Mouse (Mus musculus) natural killer cell, adult 2 months (primary cell): ENCODE results near the gene Btc.

Experiments
- DNase-seq, 2 experiments: peaks; one replicate each; pipeline ENCODE4 v3.0.0; 2022; ENCODE audit warnings: low spot score in 2 of 2

Gene Btc

DNA sequence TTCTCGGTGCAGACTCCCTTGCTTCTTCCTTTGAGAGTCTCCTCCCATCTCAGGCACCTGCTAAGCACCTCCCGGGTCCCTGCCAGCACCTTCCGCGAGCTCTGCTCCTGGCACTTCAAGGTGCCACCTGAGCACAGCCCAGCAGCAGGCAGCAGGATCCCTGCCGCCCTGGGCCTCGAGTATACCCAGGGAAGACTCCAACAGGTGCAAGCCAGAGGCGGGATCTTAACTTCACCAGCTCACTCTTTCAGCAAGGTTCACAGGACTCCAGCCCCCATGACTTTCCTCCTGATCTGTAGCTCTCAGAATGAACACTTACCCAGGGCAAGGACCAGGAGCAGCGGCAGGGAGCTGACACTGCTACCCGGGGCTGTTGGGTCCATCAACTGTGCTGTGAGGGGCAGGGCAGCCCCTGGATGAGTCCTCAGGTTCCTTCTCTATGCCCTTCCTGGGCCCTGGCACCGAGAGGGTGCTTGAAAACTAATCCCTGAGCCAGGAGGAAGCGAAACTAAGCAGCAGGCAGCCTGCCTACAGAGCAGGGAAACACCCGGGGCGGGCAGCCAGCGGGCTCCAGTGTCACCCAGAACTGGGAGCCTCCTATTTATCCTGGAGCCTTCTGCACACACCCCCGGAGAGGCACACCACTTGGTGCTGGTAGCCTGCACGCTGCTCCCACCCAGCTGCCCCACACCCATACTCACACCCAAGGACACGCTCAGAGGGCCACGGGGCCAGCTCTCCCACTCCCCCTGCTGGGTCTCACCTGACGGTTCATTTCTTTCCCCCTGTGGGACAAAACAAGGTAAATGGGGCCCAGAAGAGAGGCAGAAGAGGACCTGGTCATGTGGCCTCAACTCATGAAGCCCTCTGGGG, at the start of gene Btc:
Gene Btc (minus strand): TSS at position 656 of the 873 bp plus-strand sequence.
- DNase-seq = peak; percentile 28 to 48

DNA sequence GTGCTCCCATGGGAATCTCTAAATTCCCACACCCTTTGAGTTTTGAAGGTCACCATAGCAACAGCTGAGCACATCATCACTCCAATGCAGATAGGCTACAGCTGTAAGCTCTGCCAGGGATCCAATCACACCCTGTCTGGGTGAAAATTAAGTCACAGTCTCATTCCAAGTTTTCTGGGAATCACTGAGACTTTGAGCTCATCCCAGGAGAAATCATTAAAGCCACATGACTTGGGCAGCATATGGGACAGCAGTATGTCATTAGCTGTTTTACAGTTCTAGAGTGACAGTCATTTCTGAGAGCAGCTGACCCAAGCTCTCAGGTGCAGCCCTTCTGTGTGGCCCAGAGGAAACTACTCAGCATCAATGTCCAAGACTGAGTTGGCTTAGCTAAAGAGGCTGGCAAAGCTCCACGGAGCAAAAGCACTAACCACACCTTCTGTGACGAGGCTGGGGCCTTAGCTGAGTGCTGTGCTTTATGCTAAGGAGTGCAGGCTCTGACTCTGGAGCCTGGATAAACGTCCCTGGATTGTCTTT, 42.3 kb upstream of the Btc start:
- DNase-seq = no peak

DNA sequence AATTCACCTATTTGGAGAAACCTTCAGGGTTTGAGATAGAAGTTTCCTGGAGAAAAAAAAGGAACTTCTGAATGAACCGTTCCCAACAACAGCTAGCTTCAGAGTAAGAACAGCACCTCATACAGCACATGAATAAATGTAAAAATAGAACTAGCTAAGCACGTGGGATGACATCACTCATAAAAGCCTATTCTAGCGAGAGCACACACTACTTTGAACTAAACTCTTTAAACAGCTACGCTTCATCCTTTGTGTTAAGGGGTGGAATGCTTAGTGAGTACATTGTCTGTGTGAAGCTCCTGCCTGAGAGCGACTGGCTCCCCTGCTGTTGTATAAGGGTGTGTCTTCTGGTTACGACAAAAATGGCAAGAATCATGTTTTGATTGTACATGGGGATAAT, 33.8 kb upstream of the Btc start:
- DNase-seq = no peak

DNA sequence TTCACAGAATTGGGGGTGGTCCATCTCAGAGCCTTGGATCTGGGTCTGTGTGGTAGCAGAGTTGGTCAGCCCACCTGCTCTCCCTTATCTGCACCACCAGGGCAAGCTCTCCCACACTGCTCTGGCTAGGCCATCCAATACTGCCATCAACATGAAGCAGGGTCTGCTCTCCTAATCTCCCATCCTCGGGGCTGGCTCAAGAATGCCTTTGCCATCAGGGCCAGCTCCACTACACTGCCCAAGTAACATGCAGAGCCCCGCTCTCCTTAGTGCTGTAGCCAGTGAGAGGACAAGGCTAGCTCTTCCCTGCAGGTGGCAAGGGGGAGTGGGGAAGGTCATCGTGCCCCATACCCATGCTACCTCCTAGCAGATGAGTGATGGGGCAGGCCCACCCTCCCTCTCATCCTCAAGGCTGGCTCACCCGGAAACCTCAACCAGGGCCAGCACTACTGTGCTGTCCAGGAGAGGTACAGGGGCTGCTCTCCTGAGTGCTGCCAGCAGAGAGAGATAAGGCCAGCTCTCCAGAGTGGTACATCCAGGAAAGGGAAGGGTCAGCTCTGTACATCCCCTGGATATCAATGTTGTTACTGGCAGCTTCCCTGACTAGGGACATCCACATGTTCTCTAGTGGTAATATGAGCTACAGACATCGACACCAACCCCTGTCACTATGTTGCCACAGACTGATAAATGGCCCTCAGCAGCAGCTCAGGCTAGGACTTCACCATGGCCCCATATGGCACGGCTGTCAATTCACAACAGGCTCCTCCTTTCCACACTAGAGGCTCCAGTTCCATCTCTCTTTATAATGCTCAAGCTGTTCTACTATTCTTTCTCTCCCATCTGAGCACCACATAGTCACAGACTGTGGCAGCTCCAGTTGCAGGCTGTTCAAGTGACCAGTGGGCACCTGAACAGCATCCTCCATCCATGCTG, 32.2 kb upstream of the Btc start:
- DNase-seq = no peak

DNA sequence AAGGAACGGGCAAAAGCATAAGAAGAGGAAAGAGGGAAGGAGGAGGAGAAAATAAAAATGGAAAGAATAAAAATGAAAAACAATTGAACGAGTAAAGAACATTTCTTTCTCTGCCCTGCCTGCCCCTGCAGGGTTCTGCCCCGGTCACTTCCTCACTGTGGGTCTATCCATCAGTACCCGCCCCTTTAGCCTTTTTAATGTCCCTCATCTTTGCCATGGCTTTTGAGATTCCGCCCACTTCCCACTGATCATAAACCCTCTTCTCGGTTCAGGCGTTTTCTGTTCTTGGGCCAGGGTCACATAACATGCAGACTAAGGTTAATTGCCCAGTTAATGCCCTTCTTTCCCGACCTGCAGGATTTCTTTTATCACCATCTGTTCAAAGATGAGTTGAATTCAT, 25.8 kb upstream of the Btc start:
- no peak for DNase-seq

DNA sequence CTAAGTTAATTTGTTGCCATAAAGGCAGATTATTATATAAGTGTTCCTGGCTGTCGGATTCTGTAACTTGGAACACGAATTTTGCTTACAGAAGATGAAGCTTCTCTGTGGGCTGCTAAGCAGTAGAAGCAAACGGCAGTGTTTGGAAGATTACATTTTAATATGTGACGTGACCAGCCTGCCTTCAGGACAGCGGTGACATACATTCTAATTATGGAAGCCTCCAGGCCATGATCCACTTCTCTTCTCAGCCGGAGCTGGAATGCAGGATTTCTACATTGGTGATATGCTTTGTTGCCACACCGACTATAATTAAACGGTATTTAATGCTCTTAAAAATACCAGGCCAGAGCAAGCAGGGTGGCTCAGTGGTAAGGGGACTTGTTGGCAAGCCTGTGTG, 11.0 kb upstream of the Btc start:
- DNase-seq = no peak

DNA sequence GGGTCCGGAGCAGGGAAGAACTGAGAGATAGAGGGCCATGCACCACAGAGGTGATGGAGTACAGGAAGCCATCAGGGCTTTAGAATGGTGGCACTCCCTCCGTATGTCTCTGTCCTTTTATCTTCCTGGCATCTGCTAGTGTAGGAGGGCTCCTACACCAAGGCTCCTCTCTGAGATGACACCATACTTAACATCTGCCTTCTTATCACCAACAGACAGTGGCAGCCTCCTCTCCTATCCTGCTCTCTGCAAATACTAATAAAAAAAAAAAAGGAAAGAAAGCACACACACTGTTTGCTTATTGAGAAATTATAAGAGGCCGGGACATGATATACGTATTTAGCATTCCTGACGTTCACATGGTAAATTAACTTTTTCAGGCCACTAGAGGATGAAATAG, 1.5 kb upstream of the Btc start:
- DNase-seq = no peak

DNA sequence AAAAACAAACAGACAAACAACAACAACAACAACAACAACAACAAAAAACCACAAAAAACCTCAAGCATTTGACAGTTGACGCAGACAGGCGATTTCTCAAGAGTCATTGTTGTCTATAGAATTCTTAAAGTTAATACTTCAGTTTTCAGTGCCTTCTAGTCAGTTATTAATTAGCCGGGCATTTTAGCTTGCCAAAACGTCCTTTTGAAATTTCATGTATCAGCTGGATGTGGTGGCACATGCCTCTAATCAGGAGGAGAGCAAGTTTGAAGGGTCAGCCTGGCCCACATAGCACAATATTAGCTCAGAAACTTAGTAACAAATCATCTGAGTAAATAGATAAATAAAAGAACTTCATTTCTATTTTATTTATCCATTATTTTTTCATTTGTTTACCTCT, 487 bp upstream of the Btc start:
- no peak for DNase-seq

DNA sequence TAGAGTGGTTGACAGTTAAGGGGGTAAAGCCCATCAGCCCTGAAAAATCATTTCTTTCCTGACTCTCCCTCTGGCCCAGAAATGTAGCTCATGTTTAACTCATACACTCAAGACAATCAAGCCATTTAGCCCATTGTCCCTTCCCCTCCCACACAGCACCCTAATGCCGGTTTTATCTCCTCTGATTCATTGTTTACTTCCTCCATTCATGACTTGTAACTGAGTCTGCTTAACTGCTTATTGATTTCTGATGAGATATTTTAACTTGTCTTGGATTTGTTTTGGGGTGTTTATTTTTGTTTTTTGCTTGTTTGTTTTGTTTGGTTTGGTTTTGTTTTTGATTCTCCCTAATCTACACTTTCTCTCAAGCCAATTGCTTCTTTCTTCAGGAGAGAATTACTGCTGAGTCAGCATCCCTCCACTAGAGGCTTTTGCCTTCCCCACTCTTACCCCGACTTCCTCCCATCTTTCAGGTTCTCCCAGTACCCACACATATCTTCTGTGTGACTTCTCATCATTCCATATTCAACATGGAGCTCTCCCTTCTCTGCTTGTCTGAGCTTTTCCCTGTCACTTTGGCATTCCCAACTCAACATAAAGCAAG, 2.2 kb downstream of the Btc start:
- DNase-seq = no peak

DNA sequence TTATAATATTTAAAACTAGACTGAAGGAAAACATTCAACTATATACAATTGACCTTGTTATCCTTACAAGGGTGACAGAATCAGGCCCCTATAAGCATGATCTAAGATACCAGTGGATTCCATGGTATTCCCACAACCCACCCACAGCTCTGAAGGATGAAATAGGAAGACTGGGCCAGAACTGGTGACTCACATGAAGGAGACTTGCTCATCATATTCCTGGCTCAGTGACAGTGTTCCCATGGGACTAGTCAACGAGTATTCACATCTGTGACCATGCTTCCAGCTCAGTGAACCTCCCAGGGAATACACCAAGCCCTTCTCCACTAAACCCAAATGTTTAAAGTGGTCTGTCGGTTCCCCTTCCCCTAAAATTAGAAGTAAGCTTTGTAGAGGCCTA, 27.3 kb downstream of the Btc start:
- no peak for DNase-seq

DNA sequence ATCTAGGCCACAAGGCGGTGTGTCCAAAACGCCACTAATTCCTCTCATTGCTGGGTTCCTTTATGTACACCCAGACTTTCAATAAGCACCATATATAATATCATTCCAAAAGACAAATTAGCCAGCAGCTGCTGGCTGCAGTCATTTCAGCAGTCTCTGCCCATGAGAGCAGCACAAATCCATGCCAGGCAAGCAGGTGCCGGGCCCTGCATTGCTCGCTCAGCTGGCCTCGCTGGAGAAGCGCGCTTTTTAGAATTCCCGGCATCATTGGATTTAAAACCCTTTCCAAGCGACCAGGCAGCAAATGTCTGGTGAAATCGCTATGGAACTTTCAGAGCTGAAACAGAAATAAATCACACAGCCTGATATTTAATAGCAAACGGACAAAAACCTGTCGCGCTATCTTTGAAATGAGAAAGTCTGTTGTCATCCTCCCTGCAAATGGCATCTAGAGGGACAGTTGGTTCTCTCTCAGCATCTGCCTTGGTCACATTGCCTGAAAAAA, 34.7 kb downstream of the Btc start:
- DNase-seq = no peak

DNA sequence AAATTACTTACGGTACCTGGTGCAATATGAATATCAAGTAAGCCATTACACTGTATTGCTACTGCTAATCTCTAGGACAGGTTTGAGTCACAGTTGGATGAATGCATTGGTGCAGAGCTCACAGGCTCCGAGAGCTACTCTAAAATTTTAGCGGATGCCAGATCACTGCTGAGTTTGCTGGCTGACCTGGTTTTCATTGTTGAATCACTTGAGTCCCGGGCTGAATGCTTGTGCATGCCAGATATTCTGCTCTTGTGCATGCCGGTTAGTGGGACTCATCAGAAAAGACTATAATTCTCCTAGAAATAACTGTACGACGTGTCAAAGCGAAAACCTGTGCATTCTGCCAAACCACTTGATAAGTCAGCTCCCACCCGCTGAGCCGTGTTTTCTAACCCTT, 35.9 kb downstream of the Btc start:
- DNase-seq = no peak

DNA sequence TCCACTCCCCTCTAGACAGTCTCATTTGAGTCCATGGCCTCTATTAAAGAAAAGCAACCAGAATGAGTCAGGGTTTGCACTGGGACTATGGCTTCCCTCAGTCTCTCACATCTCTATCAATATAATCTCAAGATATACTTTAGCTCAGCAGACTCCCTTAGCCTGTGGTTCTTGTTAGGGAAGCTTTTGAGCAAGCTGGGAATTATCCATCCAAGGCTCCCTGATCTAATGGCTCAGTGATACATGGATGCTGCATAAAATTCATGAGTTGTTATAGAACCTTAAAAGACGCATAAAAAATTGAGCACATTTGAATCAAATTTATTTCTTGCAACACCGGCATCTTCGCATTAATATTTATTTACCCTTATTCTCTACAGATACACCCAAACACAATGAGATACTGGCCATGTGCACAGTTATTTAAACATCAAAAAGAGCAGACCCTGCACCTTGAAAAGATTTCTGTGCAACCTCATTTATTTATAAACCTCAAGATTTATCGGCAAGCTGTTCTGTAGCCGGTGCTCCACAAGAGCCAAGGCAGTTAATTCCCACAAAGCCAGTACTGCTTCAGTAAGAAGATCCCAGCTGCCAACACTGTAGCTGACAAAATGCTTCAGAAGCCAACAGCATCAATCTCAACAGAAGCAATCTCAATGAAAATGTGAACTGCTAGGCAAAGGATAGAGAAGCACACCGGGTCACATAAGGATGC, 39.4 kb downstream of the Btc start:
- DNase-seq = no peak

DNA sequence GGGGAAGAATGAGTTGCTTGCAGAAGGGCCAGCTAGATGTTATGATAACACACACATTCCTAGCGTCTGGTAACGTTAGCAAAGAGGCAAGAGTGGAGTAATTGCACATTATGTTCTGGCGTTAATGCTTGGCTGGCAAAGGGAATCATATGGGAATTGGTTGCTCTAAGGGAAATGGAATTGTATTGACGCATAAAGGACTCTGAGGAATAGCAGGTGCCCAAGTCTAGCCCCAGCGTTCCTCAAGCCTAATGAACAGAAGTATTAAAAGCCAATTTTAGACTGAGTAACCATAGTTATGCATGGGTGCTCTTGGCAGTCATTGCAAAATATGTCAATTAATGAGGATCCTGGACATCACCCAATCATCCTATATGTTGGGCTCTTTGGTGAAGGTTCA, 50.1 kb downstream of the Btc start:
- DNase-seq = no peak

DNA sequence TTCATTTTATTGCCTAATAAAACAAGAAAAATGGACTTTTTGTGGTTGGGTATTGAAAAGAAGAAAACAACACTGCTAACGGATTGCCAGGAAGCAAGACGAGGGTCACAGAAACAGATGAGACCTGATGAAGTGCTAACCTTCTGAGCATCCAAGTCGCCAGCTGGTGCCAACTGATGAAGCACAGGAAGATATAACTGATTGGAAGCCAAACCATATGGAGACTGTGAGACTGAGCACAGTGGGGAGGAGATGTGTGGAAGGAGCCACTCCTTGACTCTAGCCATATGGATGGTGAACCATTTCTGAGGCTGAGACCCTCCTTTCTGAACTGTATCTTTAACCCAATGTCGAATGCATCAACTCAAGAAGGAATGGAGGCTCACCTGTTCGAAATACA, 57.1 kb downstream of the Btc start:
- no peak for DNase-seq

DNA sequence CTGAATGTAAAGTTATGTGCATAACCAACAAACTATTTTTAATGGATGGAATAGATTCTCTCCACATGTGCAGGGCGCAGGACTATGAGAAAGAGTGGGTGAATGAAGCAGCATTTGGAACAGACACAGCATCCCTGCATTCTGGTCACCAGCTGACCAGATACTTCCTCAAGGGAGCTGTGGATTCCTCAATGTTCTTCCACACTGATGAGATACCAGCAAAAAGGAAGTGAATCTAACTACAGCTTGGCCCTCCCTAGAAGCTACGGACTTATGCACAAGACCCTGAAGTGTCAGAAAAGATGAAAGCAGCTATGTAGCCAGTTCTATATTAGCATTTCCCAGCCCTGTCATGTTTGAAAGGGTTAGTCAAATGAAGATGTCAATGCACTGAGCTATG, 57.7 kb downstream of the Btc start:
- no peak for DNase-seq

DNA sequence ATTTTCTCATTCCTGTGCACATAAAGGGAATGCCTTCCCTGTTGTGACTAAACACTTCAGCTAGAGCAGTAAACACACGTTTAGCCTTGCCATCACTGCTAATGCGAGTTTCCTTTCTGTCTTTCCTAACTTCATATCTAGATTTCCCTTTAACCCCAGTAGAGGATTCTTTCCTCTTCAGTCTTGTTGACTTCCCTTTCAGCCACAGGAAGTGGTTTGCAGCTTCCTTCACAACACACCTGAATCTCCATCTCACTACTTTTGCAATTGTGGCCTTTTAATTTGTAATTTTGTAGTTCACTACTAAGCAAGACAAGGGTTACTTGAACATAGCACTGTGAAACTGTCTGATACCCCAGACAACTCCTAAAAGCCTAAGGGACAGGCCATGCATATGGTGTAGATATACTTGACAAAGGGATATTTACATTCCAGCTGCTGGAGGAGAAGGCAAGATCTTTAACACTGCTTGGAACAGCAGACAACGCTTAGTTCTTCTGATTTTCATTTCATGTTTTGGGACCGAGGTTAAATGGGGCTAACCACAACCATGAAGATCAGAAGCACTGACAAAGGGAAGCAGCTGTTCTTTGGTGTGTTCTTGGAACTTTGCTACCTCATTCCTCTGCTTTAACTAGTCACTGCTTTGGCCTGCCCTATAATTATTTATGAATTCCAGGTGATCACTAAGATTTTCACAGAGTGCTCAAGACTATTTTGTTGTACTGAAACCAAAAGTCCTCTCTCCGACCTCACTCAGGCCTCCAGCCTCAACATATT, 60.6 kb downstream of the Btc start:
- DNase-seq = peak in 1 of 2 experiments; percentile 10

DNA sequence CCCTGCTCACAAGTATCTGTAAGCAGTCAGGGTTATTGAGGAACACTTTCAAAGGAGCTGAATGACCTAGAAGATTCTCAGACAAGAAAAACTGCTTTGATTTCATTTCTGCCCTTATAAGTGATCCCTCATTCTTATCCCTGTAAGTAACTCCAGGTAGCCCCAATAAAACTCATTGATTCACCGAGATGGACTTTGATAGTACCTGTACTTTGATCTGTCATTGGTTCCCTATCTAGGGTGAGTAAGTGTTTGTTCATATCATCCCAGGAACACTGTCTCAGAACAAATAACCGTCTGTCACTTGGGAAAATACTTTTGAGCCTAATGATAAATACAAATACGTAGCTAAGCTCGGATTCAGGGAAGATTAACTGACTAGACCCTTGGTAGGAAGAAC, 68.6 kb downstream of the Btc start:
- DNase-seq = no peak

DNA sequence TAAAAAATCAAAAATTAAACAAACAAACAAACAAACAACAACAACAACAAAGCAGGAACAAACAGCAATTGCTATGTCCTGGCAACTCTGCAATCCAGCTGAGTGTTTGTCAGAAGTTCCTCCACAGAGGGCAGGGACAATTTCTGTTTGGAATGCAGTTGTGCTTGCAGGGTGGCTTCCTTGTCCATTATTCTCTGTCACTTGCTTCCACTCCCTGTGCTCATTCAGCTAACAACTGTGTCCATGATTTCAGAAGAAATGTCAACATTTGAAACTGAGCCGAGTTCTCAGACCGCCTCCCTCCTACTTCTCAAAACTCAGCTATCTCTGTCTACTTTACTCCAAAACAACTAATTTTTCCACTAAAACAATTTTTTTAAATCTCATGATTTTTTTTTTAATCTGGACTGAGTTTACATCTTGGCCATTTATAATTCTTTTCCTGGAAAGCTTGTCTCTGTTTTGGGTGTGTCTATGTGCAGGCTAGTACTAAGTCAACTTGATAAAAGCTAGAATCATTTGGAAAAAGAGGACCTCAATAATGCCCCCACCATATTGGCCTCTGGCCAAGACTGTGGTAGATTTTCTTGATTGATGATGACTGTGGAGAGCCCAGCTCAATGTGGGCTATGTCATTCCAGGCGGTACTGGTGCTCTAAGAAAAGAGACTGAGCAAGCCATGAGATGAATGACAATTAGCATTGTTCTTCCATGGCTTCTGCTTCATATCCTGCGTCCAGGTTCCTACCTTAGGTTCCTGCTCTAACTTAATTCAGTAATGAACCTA, 70.5 kb downstream of the Btc start:
- no peak for DNase-seq

DNA sequence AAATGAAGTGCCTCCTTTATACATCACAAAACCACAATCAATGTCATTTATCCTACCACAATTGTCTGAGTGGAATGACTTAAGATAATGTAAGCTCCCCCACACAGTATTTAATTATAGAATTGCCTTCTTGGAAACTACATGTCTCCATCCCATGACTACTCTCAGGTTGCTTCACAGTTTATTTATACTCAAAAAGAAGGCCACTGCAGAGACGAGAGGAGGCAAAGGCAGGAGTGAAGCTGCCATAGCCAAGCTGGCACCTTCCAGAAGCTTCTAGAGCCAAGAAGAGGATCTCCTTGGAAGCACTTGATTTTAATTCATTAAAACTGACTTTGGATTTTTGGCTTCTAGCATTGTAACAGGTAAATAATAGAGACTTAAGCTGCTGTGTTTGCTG, 81.0 kb downstream of the Btc start:
- DNase-seq = no peak
